Mouse (Mus musculus) ES-Bruce4 (cell line): ENCODE data around the gene Oat.

Experiments used
- CTCF ChIP-seq: IDR thresholded peaks from one replicate; pipeline ENCODE4 v1.8.1; 2011; ENCODE audit warnings: low read depth, low read length
- POLR2A ChIP-seq: IDR thresholded peaks from one replicate; pipeline ENCODE4 v1.8.1; 2011; ENCODE audit warnings: low read length; ENCODE audit not compliant: insufficient read depth

GRCm38 (mm10) chr7:132576891-132577290 lies 693 bp upstream of the Oat start:
- TF ChIP-seq CTCF (no peak), POLR2A (no peak)
